Mouse (Mus musculus) midbrain, postnatal 0 days (tissue): Measurements from ENCODE around the gene Col6a4. TPM values are rescaled to one million over a fixed set of nuclear protein-coding genes. Genes with fewer than 3 reads are reported as not detected.

Source experiments
- ATAC-seq: fragments of 200-750 bp; cut with Nextera tagmentation; 2 replicates; pipeline ENCODE4 v1.8.0; 2017; ENCODE audit warnings: moderate number of reproducible peaks, mild to moderate bottlenecking, moderate TSS enrichment, moderate library complexity; ENCODE audit not compliant: low FRiP score
- DNase-seq: peaks from one replicate; pipeline ENCODE4 v3.0.0-alpha.2; 2015; ENCODE audit warnings: low spot score
- H3K27ac ChIP-seq: fragments of 300-500 bp; sonication (generic); 2 replicates; pipeline ENCODE4 v1.5.1; 2014; ENCODE audit warnings: low read depth, mild to moderate bottlenecking, low read length, mixed read lengths
- H3K27me3 ChIP-seq: fragments of 300-500 bp; sonication (generic); 2 replicates; pipeline ENCODE4 v1.6.1; 2014; ENCODE audit warnings: low read length, control low read depth, mixed read lengths; ENCODE audit not compliant: insufficient read depth
- H3K36me3 ChIP-seq: fragments of 300-500 bp; sonication (generic); 2 replicates; pipeline ENCODE4 v1.6.1; 2014; ENCODE audit warnings: low read length, control low read depth, mixed read lengths; ENCODE audit not compliant: insufficient read depth
- H3K4me1 ChIP-seq: fragments of 300-500 bp; sonication (generic); 2 replicates; pipeline ENCODE4 v1.6.1; 2014; ENCODE audit warnings: mild to moderate bottlenecking, control low read depth, antibody characterized with exemption, low read length, mixed read lengths; ENCODE audit not compliant: insufficient read depth
- H3K4me2 ChIP-seq: fragments of 300-500 bp; sonication (generic); 2 replicates; pipeline ENCODE4 v1.6.1; 2014; ENCODE audit warnings: low read depth, mild to moderate bottlenecking, low read length, mixed read lengths; ENCODE audit not compliant: poor library complexity, severe bottlenecking
- H3K4me3 ChIP-seq: fragments of 300-500 bp; sonication (generic); 2 replicates; pipeline ENCODE4 v1.5.1; 2014; ENCODE audit warnings: low read depth, mild to moderate bottlenecking, low read length, moderate library complexity
- H3K9ac ChIP-seq: fragments of 300-500 bp; sonication (generic); replicated peaks from 2 replicates; pipeline ENCODE4 v1.6.1; 2014; ENCODE audit warnings: mild to moderate bottlenecking, low read length, moderate library complexity, mixed read lengths; ENCODE audit not compliant: poor library complexity, severe bottlenecking
- H3K9me3 ChIP-seq: fragments of 300-500 bp; sonication (generic); 2 replicates; pipeline ENCODE4 v1.6.1; 2016; ENCODE audit warnings: low read length, control low read depth
- CTCF ChIP-seq: IDR thresholded peaks from 2 replicates; pipeline ENCODE4 v1.5.1; 2016; ENCODE audit warnings: antibody characterized with exemption, mild to moderate bottlenecking
- WGBS: fragments of 180-500 bp; shearing (Covaris S2); extraction: QIAGEN DNeasy Blood & Tissue Kit; methylation state at CpG from one replicate; pipeline ENCODE4 v1.1.7; 2014; 5-methylcytosine and 5-hydroxymethylcytosine counted together
- polyA plus RNA-seq: library from polyadenylated mRNA; unstranded; fragments of >200 nt; fragmentation: Nextera tagmentation; extraction: Ambion mirVana; gene quantifications from 2 replicates; pipeline ENCODE4 v1.2.1, GENCODE M21; 2015
- total RNA-seq: library from RNA; depleted of rRNA; stranded (reverse); fragments of >200 nt; gene quantifications from 2 replicates; pipeline ENCODE4 v1.2.3, GENCODE M21; 2014

The Col6a4 gene
- total and polyA plus RNA-seq, 2 experiments from 2014 or later, result 1.3 to 2.6 TPM

DNA sequence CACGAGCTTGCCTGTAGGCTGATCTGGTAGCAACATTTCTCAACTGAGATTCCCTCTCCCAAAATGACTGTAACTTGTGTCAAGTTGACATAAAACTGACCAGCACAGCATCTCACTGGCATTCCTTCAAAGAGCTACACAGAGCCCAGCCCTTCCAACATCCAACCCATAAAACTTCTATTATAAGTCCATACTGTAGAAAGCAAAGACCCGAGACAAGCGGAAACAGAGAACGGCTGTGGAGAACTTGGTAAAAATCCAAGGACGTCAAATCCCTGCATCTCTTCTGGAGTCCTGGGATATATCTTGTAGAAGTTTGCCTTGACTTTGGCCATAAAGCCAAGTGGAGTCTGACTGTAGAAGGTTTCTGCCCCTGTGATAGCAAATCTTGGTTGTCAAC, 15.1 kb downstream of the Col6a4 start:
- 96% methylated on average over 5 of the region's 5 CpGs for WGBS
- DNase-seq (no peak), ATAC-seq (no peak)
- no peak overlapping the region for H3K4me2 ChIP-seq
- no peak overlapping the region for H3K4me3 ChIP-seq
- no peaks in the 10 kb centered on the region for H3K9me3 ChIP-seq
- no peaks in the 10 kb centered on the region for H3K27me3 ChIP-seq
- H3K9ac ChIP-seq, result no peak overlapping the region
- H3K27ac ChIP-seq, result no peak overlapping the region
- H3K36me3 ChIP-seq, result no peaks in the 10 kb centered on the region
- TF ChIP-seq CTCF, result no peak
- no peaks in the 10 kb centered on the region for H3K4me1 ChIP-seq

DNA sequence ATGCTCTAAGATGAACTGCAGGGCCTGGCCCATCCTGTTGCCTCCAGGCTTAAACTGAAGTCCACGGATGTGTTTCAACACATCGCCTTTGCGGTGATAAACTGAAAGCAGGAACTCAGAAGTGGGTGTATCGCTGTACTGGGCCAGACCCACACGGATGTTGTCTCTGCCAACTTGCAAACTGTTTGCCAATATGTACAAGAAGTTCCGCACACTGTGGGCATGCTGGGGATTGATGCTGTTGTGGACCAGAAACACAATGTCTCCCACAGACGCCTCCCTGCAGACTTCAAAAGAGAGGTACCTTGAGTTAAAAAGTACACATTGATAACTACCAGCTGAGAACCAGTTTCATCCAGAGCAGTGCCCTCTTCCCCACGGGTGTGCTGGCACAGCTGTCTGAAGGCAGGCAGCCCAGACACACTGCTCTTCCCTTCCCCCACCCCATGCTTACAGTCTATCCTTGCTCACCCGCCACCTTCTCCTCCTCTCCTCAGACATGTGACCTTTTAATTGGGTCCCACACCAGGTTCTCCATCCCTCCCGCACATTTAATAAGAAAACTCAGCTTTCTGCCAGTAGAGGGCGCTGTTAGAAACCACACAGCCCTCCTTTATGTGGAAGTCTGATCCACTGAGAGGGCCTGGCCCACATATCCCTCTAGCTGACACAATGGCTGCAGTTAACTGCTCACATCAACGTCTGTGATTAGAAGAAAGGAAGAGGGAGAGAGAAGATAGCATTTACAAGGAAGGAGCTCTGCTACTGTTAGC, 16.1 kb downstream of the Col6a4 start:
- no peak overlapping the region for H3K9ac ChIP-seq
- no peaks in the 10 kb centered on the region for H3K9me3 ChIP-seq
- H3K4me1 ChIP-seq, result no peaks in the 10 kb centered on the region
- ATAC-seq, result no peak
- peak; percentile 66 for TF ChIP-seq CTCF
- H3K4me3 ChIP-seq, result no peak overlapping the region
- 60% methylated on average over 12 of the region's 12 CpGs for WGBS
- no peak overlapping the region for H3K4me2 ChIP-seq
- no peaks in the 10 kb centered on the region for H3K27me3 ChIP-seq
- no peaks in the 10 kb centered on the region for H3K36me3 ChIP-seq
- no peak overlapping the region for H3K27ac ChIP-seq
- peak; percentile 40 for DNase-seq

DNA sequence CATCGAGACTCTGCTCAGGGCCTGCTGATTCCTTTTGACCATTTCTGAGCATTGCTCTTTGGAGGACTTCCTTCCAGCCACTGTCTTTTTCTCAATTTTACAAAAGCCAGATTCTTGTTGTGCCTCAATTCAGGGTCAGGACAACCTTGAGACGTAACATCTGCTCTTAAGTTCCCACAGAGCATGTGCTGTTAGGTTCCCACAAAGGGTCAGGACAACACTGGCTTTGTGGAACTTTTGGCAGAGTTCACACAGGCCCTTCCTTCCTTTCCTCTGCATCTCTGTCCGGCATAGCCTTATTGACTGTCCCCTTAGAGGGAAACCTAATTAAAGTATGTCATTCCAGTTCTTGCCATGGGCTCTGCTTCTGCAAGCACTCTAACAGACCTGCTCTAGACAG, 18.6 kb downstream of the Col6a4 start:
- ATAC-seq, result no peak

DNA sequence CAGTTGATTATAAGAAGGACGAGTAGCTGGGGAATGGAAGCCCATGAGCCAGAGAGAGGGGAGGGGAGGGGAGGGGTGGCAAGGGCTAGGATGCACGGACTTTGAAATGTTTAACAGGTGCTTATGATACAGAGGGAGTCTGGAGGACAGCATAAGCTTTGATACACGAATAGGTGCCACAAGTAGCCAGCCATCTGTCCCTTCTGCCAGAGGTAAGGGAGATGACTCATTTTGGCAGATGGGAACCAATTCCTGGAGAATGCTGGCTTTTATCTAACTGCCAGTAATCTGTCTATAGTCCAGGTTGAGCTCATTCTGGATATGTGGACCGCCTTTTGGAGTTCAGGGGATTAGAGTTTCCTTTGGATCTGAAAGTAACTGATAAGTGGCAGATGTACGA, 20.3 kb downstream of the Col6a4 start:
- H3K9me3 ChIP-seq, result no peaks in the 10 kb centered on the region
- DNase-seq (no peak), ATAC-seq (no peak)
- H3K27me3 ChIP-seq, result no peaks in the 10 kb centered on the region
- no peak overlapping the region for H3K27ac ChIP-seq
- H3K4me2 ChIP-seq, result no peak overlapping the region
- no peak for TF ChIP-seq CTCF
- 75% methylated on average over 5 of the region's 5 CpGs for WGBS
- H3K9ac ChIP-seq, result no peak overlapping the region
- no peak overlapping the region for H3K4me3 ChIP-seq
- no peaks in the 10 kb centered on the region for H3K4me1 ChIP-seq
- no peaks in the 10 kb centered on the region for H3K36me3 ChIP-seq

More for the DNA sequence above, 18.6 kb downstream of the Col6a4 start:
- H3K27ac ChIP-seq, result no peak overlapping the region
- no peaks in the 10 kb centered on the region for H3K4me1 ChIP-seq
- no peak for DNase-seq
- H3K36me3 ChIP-seq, result no peaks in the 10 kb centered on the region
- H3K27me3 ChIP-seq, result no peaks in the 10 kb centered on the region
- H3K9ac ChIP-seq, result no peak overlapping the region
- no peak for TF ChIP-seq CTCF
- H3K4me3 ChIP-seq, result no peak overlapping the region
- WGBS, result 90% methylated on average over 3 of the region's 3 CpGs
- no peak overlapping the region for H3K4me2 ChIP-seq
- no peaks in the 10 kb centered on the region for H3K9me3 ChIP-seq

DNA sequence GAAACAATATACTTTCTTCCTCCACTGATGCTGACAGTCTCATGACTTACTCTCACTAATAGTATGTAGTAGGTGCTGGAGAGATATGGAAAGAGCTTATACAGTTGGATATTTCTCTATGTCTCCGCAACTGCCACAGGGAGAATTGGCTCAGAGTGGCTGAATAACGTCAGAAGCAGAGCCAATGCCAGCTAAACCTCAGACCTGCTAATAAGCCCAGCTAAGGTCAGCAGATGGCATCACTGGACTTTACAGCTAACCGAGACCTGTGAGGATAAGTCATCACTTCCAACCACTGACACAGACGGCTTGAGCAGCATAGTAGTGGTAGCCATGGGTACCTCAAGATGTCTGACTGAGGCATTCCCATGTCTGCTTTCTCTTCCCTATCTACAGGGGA, 22.6 kb downstream of the Col6a4 start:
- ATAC-seq, result no peak
- Histone ChIP-seq H3K9me3 (no peaks in the 10 kb centered on the region), H3K27ac (no peak overlapping the region), H3K9ac (no peak overlapping the region), H3K36me3 (no peaks in the 10 kb centered on the region), H3K4me1 (no peaks in the 10 kb centered on the region), H3K27me3 (no peaks in the 10 kb centered on the region), H3K4me2 (no peak overlapping the region), H3K4me3 (no peak overlapping the region)
- WGBS, result 83% methylated on average over 4 of the region's 4 CpGs
- DNase-seq, result peak; percentile 1
- TF ChIP-seq CTCF, result no peak

DNA sequence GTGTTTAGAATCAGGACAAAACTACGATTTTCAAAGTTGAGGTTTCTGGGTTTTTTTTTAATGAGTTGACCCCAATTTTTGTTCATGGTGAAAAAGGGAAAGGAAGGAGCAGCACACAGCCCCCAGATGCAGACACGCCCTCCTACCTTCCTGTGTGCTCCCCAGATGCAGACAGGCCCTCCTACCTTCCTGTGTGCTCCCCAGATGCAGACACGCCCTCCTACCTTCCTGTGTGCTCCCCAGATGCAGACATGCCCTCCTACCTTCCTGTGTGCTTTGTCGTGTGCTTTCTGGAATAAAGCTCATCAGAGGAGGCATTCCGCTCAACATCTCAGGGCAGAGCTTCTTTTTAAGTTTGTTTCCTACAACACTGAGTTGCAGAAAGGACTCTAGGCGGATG, 24.9 kb downstream of the Col6a4 start:
- ATAC-seq (no peak), DNase-seq (no peak)
- no peaks in the 10 kb centered on the region for H3K36me3 ChIP-seq
- no peak overlapping the region for H3K4me2 ChIP-seq
- H3K9ac ChIP-seq, result no peak overlapping the region
- no peaks in the 10 kb centered on the region for H3K4me1 ChIP-seq
- H3K9me3 ChIP-seq, result no peaks in the 10 kb centered on the region
- H3K27me3 ChIP-seq, result no peaks in the 10 kb centered on the region
- no peak for TF ChIP-seq CTCF
- 77% methylated on average over 6 of the region's 6 CpGs for WGBS
- no peak overlapping the region for H3K27ac ChIP-seq
- no peak overlapping the region for H3K4me3 ChIP-seq
